Mouse (Mus musculus) 3T3-L1 (cell line): ENCODE data around the gene Nod2.

Experiments
- DNase-seq: peaks from one replicate; pipeline ENCODE4 v3.0.0-alpha.2; 2015; ENCODE audit warnings: low read depth, low spot score

Nod2 gene

GRCm38 (mm10) chr8:88646837-88647778 lies at the start of gene Nod2:
Nod2 (plus strand) TSS chr8:88647315.
- DNase-seq: no peak

GRCm38 (mm10) chr8:88598578-88598977 lies 48.5 kb upstream of the Nod2 start:
- no peak for DNase-seq

DNA sequence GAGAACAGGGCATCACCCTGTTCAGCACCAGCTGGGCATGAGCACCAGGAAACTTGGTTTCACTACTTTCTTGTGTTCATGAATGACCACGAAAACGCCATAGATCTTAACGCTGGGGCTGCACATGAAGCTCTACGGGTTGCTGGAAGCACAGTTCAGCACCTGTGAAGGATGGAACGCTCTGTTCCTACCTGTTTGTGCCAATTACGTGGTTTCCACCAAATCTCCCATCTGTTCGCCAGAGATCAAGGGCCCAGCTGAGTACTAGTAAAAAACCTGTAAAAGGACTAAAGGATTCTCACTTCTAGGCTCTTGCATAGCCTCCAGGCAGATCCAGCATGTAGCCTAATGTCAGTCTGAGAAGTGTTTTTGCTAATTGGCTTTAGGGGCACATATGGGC lies 47.6 kb upstream of the Nod2 start:
- no peak for DNase-seq

DNA sequence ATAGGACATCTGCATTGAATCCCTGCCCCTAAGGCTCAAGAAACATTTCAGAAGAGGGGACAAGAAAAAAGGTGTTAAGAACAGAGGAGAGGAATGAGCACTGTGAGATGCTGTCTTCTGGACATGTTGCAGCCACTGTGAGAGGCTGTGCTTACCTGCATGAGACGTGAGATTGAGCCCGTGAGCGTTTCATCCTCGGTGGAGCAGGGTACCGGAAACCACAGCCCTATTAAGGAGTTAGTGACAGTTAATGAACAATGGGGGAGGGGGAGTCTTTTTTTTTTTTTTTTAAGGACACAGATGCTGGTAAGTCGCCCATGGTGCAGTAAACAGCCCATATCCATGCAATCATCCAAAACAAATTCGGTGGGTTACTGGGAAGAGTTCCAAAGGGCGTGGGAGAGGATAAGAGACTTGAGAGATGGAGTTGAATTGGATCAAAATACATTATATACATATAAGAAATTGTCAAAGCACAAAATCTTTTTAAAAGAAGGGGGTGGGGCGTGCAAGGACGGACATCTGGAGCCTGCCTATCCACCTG lies 43.6 kb upstream of the Nod2 start:
- DNase-seq: no peak

- DNase-seq: peak; percentile 39
Measured at GRCm38 (mm10) chr8:88604065-88605038, 42.8 kb upstream of the Nod2 start.

- no peak for DNase-seq
Measured at GRCm38 (mm10) chr8:88605361-88606040, 41.6 kb upstream of the Nod2 start.

- no peak for DNase-seq
Measured at GRCm38 (mm10) chr8:88609036-88609435, 38.1 kb upstream of the Nod2 start.

- no peak for DNase-seq
Measured at GRCm38 (mm10) chr8:88610271-88610670, 36.8 kb upstream of the Nod2 start.

- DNase-seq: no peak
Measured at GRCm38 (mm10) chr8:88614981-88615380, 32.1 kb upstream of the Nod2 start.

DNA sequence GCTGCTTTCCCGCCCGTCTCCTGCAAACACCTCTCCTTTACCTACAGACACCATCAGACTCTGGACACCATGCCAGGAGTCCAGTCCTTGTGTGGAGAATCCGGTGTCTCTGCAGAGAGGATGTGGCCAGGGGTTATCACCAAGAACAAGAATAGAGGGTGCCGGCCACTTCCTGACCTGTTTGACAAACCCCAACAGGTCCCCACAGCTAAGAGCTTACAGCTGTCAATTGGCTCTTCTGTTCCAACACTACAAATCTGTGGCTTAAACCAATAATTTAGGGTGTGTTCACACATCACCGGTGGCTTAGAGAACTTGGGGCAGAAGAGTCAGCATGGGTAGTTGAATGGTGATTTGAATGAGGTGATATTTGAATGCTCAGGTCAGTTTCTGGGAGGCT lies 28.5 kb upstream of the Nod2 start:
- no peak for DNase-seq

- DNase-seq: peak; percentile 55
Measured at GRCm38 (mm10) chr8:88619513-88619912, 27.6 kb upstream of the Nod2 start.

DNA sequence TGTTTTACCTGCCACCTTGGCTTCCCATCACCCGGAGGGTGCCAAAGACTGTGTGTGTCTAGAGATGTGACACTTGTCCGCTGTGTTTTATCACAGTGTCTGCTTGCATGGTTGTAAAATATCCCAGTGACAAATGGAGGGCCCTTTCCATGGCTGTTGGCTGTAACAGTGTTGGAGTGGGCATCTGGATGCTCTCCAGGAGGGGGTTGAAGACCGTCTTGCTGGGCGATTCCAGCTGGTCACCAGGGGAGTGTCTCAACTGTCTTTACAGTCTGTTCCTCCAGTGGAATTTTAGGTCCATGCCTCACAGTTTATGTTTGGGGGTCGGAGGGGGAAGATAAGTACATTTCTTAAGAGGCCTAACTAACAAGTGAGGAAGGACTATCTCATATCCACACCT lies 26.2 kb upstream of the Nod2 start:
- no peak for DNase-seq

GRCm38 (mm10) chr8:88621408-88621807 lies 25.7 kb upstream of the Nod2 start:
- DNase-seq: peak; percentile 79

DNA sequence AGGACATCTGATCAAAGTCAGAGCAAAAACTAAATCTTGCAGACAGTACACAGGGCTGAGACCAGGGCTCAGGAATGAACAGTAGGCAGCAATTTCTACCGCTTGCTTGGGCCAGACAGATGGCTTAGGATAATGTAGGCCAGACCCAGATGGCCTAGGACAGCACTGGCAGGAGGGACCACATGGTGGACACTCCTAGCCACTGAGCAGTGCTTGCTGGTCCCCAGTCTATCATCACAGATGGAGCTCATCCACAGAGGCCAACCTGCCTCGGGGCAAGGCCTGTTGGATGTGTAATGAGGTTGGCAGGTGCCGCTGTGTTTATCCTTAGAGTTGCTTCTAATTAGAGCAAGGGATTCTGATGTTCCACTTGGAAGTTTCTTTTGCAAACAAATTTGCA lies 23.8 kb upstream of the Nod2 start:
- DNase-seq: no peak

DNA sequence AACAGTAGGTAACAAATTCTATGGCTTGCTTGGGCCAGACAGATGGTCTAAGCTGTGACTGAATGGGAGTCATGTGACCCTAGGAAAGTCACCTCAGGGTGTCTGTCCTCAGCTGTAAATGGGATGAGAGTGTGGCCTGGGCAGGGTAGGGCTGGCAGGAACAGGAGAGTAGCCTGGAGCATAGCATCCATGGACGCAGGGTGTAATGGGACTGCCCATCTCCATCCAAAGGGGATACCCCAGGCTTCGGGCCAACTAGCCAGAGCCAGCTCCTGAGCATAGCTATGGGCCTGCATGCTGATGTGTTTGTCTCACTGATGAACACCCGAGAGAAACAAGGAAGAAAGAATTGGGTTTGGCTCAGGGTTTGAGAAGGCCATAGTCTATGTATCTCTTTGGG lies 22.8 kb upstream of the Nod2 start:
- no peak for DNase-seq

GRCm38 (mm10) chr8:88626433-88626832 lies 20.7 kb upstream of the Nod2 start:
- no peak for DNase-seq

GRCm38 (mm10) chr8:88626940-88627264 lies 20.2 kb upstream of the Nod2 start:
- no peak for DNase-seq

DNA sequence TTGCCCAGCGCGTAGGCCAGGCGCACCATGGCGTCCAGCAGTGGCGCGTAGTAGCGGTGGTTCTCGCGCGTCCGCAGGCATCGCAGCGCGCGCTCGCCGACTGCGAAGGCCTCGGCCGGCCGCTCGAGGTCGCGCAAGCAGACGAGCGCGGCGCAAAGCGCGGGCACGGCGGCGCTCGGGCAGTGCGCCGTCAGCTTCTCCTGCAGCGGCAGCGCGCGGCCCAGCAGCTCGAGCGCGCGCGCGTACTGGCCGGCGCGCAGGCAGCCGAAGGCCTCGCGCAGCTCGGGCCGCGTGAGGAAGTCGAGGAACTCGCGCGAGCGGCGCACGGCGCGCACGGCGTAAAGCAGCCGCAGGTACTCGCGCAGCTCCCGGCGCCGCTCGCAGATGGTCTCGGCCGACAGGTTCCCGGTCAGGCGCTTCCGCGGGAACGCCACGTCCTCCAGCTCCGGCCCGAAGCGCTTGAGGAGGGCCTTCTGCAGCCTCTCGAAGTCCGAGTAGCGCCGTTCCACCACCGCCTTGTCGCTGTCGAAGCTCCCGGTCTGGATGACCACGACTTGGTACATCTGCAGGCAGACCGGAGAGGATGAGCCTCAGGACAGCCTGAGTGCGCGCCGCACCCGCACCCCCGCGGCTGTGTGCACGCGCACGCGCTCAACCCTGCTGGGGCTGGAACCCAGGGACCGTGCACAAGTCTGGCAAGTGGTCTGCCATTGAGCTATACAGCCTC lies 19.7 kb upstream of the Nod2 start:
- no peak for DNase-seq

DNA sequence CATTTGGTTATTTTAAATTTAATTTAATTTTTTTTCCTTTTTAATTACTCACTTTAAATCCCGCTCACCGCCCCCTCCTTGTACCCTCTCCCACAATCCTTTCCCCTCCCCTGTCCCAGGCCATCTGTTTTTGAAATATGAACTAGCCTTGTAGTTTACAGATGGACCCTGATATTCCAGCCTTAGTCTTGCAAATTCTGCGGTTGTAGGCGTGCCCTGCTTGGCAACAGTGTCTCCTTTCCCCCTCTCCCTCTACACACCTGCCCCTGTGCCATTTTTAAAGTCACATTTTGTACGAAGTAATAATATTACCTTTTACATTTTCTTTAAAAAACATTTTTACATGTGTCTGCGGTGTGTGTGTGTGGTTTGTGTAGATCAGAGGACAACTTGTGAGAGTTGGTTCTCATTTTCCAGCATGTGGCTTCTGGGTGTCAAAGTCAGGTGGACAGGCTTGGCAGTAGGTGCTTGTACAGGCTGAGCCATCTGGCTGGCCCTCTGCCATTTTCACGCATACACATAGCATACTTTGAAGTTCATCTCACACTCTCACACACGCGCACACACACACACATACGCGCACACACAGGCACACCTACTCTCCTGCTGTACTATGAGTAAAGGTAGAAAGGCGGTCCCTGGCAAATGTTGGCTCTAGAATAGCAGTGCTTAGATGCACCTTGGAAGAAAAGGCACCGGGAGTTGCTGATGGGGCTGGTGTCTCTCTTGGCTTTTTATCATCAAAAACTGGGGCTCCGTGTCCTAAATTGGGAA lies 18.9 kb upstream of the Nod2 start:
- DNase-seq: no peak

DNA sequence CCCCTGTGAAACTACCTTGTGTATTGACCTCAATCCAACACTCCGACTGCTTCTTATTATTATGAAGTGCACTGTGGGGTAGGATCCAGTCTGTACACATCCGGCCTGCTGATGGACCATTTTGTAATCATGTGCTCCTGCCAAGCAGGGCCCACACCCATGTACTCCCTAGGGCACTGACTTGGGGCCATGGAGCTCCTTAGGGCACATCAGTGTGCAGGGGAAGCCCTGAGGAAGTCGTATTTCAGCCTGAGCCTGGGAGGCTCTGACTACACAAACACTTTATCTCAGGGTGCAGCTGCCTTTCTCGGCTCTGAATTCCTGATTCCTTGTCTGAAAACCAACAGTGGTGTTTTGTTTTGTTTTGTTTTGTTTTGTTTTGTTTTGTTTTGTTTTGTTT lies 16.9 kb upstream of the Nod2 start:
- peak; percentile 12 for DNase-seq
